Mouse (Mus musculus): ENCODE results near the gene Fkbp10. TPM values are rescaled to one million over a fixed set of nuclear protein-coding genes. Genes with fewer than 3 reads are reported as not detected.
A peak's percentile ranks its signal among the peaks of the same experiment; 100 is the strongest.

Fkbp10 gene
- polyA plus RNA-seq, 1 experiment from 2014 or later, result 38.7 TPM

GRCm38 (mm10) chr11:100462699-100463098 lies 47.2 kb downstream of the Fkbp10 start:
- no peaks in the 10 kb centered on the region for H3K9me3 ChIP-seq (ENCODE audit: control insufficient read depth, low read length)
- H3K4me2 ChIP-seq (replicated peaks; ENCODE audit: low read depth, low read length), result no peak overlapping the region
- ATAC-seq (ENCODE audit: low FRiP score) (no peak), DNase-seq (ENCODE audit: low spot score) (no peak)
- no peaks in the 10 kb centered on the region for H3K27me3 ChIP-seq (ENCODE audit: control insufficient read depth, insufficient read depth, low read length)
- H3K4me1 ChIP-seq (replicated peaks; ENCODE audit: control insufficient read depth, insufficient read depth, low read length), result no peaks in the 10 kb centered on the region
- H3K27ac ChIP-seq (ENCODE audit: low read depth, low read length), result no peak overlapping the region
- H3K36me3 ChIP-seq (ENCODE audit: control insufficient read depth, insufficient read depth, low read length), result no peaks in the 10 kb centered on the region
- no peak overlapping the region for H3K9ac ChIP-seq (ENCODE audit: low read depth, low read length)
- H3K4me3 ChIP-seq (ENCODE audit: low read depth, low read length), result no peak overlapping the region
- WGBS, result 91% methylated on average over 10 of the region's 10 CpGs

- no peaks in the 10 kb centered on the region for H3K4me1 ChIP-seq (replicated peaks; ENCODE audit: control insufficient read depth, insufficient read depth, low read length)
- H3K36me3 ChIP-seq (ENCODE audit: control insufficient read depth, insufficient read depth, low read length), result no peaks in the 10 kb centered on the region
- ATAC-seq (ENCODE audit: low FRiP score) (no peak), DNase-seq (ENCODE audit: low spot score) (no peak)
- no peak overlapping the region for H3K4me2 ChIP-seq (replicated peaks; ENCODE audit: low read depth, low read length)
- no peak overlapping the region for H3K9ac ChIP-seq (ENCODE audit: low read depth, low read length)
- H3K27me3 ChIP-seq (ENCODE audit: control insufficient read depth, insufficient read depth, low read length), result no peaks in the 10 kb centered on the region
- no peaks in the 10 kb centered on the region for H3K9me3 ChIP-seq (ENCODE audit: control insufficient read depth, low read length)
- H3K27ac ChIP-seq (ENCODE audit: low read depth, low read length), result no peak overlapping the region
- 97% methylated on average over 1 of the region's 1 CpGs for WGBS
- H3K4me3 ChIP-seq (ENCODE audit: low read depth, low read length), result no peak overlapping the region
Measured at GRCm38 (mm10) chr11:100465229-100465792, 49.8 kb downstream of the Fkbp10 start.

- Histone ChIP-seq H3K4me3 (ENCODE audit: low read depth, low read length) (no peak overlapping the region), H3K27me3 (ENCODE audit: control insufficient read depth, insufficient read depth, low read length) (no peaks in the 10 kb centered on the region), H3K27ac (ENCODE audit: low read depth, low read length) (no peak overlapping the region), H3K4me2 (replicated peaks; ENCODE audit: low read depth, low read length) (no peak overlapping the region), H3K36me3 (ENCODE audit: control insufficient read depth, insufficient read depth, low read length) (no peaks in the 10 kb centered on the region), H3K4me1 (replicated peaks; ENCODE audit: control insufficient read depth, insufficient read depth, low read length) (peaks cover under 1% of the 10 kb centered on the region), H3K9ac (ENCODE audit: low read depth, low read length) (no peak overlapping the region), H3K9me3 (ENCODE audit: control insufficient read depth, low read length) (no peaks in the 10 kb centered on the region)
- DNase-seq (ENCODE audit: low spot score) (no peak), ATAC-seq (ENCODE audit: low FRiP score) (no peak)
- WGBS, result 89% methylated on average over 1 of the region's 1 CpGs
Measured at GRCm38 (mm10) chr11:100465833-100466232, 50.3 kb downstream of the Fkbp10 start.

GRCm38 (mm10) chr11:100471352-100472196 lies 56.1 kb downstream of the Fkbp10 start:
- H3K9me3 ChIP-seq (ENCODE audit: control insufficient read depth, low read length), result no peaks in the 10 kb centered on the region
- DNase-seq (ENCODE audit: low spot score), result peak; percentile 45
- H3K9ac ChIP-seq (ENCODE audit: low read depth, low read length), result peak overlapping the region; percentile 84
- H3K4me1 ChIP-seq (replicated peaks; ENCODE audit: control insufficient read depth, insufficient read depth, low read length), result peaks cover 3% of the 10 kb centered on the region
- 0 out of 2 replicates have a peak, but pooled peaks cover 6% of the 10 kb centered on the region for H3K36me3 ChIP-seq (ENCODE audit: control insufficient read depth, insufficient read depth, low read length)
- H3K27ac ChIP-seq (ENCODE audit: low read depth, low read length), result peak overlapping the region; percentile 80
- H3K4me3 ChIP-seq (ENCODE audit: low read depth, low read length), result peak overlapping the region; percentile 84
- peak overlapping the region; percentile 88 for H3K4me2 ChIP-seq (replicated peaks; ENCODE audit: low read depth, low read length)
- WGBS, result 7% methylated on average over 30 of the region's 30 CpGs
- no peak for ATAC-seq (ENCODE audit: low FRiP score)
- H3K27me3 ChIP-seq (ENCODE audit: control insufficient read depth, insufficient read depth, low read length), result no peaks in the 10 kb centered on the region

GRCm38 (mm10) chr11:100472197-100472934 lies 56.9 kb downstream of the Fkbp10 start, which contains the start of gene Klhl11:
Gene Klhl11, minus strand, starts transcription at chr11:100472741.
- 1% methylated on average over 79 of the region's 83 CpGs for WGBS
- Histone ChIP-seq H3K36me3 (ENCODE audit: control insufficient read depth, insufficient read depth, low read length) (0 out of 2 replicates have a peak, but pooled peaks cover 9% of the 10 kb centered on the region), H3K27me3 (ENCODE audit: control insufficient read depth, insufficient read depth, low read length) (no peaks in the 10 kb centered on the region), H3K4me2 (replicated peaks; ENCODE audit: low read depth, low read length) (peak within 1 kb of the TSS; percentile 88), H3K4me3 (ENCODE audit: low read depth, low read length) (peak within 1 kb of the TSS; percentile 84), H3K9me3 (ENCODE audit: control insufficient read depth, low read length) (no peaks in the 10 kb centered on the region), H3K4me1 (replicated peaks; ENCODE audit: control insufficient read depth, insufficient read depth, low read length) (peaks cover 3% of the 10 kb centered on the region), H3K27ac (ENCODE audit: low read depth, low read length) (peak within 1 kb of the TSS; percentile 80), H3K9ac (ENCODE audit: low read depth, low read length) (peak within 1 kb of the TSS; percentile 84)
- DNase-seq (ENCODE audit: low spot score) (peak; percentile 96), ATAC-seq (ENCODE audit: low FRiP score) (peak; percentile 89)

- Histone ChIP-seq H3K36me3 (ENCODE audit: control insufficient read depth, insufficient read depth, low read length) (0 out of 2 replicates have a peak, but pooled peaks cover 9% of the 10 kb centered on the region), H3K27ac (ENCODE audit: low read depth, low read length) (no peak overlapping the region), H3K4me3 (ENCODE audit: low read depth, low read length) (peak overlapping the region; percentile 84; the same call in 1 of the 2 replicates), H3K9me3 (ENCODE audit: control insufficient read depth, low read length) (no peaks in the 10 kb centered on the region), H3K27me3 (ENCODE audit: control insufficient read depth, insufficient read depth, low read length) (no peaks in the 10 kb centered on the region), H3K4me1 (replicated peaks; ENCODE audit: control insufficient read depth, insufficient read depth, low read length) (peaks cover 3% of the 10 kb centered on the region), H3K9ac (ENCODE audit: low read depth, low read length) (no peak overlapping the region), H3K4me2 (replicated peaks; ENCODE audit: low read depth, low read length) (no peak overlapping the region)
- WGBS, result 27% methylated on average over 5 of the region's 5 CpGs
- ATAC-seq (ENCODE audit: low FRiP score) (no peak; the same call in 1 of the 2 replicates), DNase-seq (ENCODE audit: low spot score) (no peak)
Measured at GRCm38 (mm10) chr11:100472935-100473295, 57.4 kb downstream of the Fkbp10 start.

Other genes with a start within 250 kb of the Fkbp10 start
- gene Krt9, start 222.5 kb upstream of the Fkbp10 start, polyA plus RNA-seq (2014; fragmentation: Nextera tagmentation; extraction: Ambion mirVana), result not detected in 2 replicates
- gene Krt14, start 208.1 kb upstream of the Fkbp10 start, polyA plus RNA-seq (2014; fragmentation: Nextera tagmentation; extraction: Ambion mirVana), result 2.4 and 3.9 TPM in 2 replicates
- not detected in 2 replicates for gene Krt16, start 166.8 kb upstream of the Fkbp10 start, polyA plus RNA-seq (2014; fragmentation: Nextera tagmentation; extraction: Ambion mirVana)
- gene Krt17, start 154.7 kb upstream of the Fkbp10 start, polyA plus RNA-seq (2014; fragmentation: Nextera tagmentation; extraction: Ambion mirVana), result 0.22 and 0.25 TPM in 2 replicates
- not detected in 2 replicates for gene Krt42, start 145.8 kb upstream of the Fkbp10 start, polyA plus RNA-seq (2014; fragmentation: Nextera tagmentation; extraction: Ambion mirVana)
- 1,709 and 1,853 TPM in 2 replicates for gene Eif1, start 95.8 kb upstream of the Fkbp10 start, polyA plus RNA-seq (2014; fragmentation: Nextera tagmentation; extraction: Ambion mirVana)
- 1.1 TPM in 1 of 2 replicates, not detected in the other for gene Gast, start 81.3 kb upstream of the Fkbp10 start, polyA plus RNA-seq (2014; fragmentation: Nextera tagmentation; extraction: Ambion mirVana)
- 12.0 and 12.8 TPM in 2 replicates for gene Hap1, start 59.6 kb upstream of the Fkbp10 start, polyA plus RNA-seq (2014; fragmentation: Nextera tagmentation; extraction: Ambion mirVana)
- gene Jup, start 17.9 kb upstream of the Fkbp10 start, polyA plus RNA-seq (2014; fragmentation: Nextera tagmentation; extraction: Ambion mirVana), result 26.7 and 30.7 TPM in 2 replicates
- gene P3h4, start 861 bp upstream of the Fkbp10 start, polyA plus RNA-seq (2014; fragmentation: Nextera tagmentation; extraction: Ambion mirVana), result 19.6 and 22.9 TPM in 2 replicates
- gene Nt5c3b, start 26.1 kb downstream of the Fkbp10 start, polyA plus RNA-seq (2014; fragmentation: Nextera tagmentation; extraction: Ambion mirVana), result 92.6 and 96.0 TPM in 2 replicates
- 0.66 and 0.68 TPM in 2 replicates for gene Klhl10, start 26.2 kb downstream of the Fkbp10 start, polyA plus RNA-seq (2014; fragmentation: Nextera tagmentation; extraction: Ambion mirVana)
- 13.8 and 14.9 TPM in 2 replicates for gene Klhl11, start 57.0 kb downstream of the Fkbp10 start, polyA plus RNA-seq (2014; fragmentation: Nextera tagmentation; extraction: Ambion mirVana)
- gene Acly, start 112.3 kb downstream of the Fkbp10 start, polyA plus RNA-seq (2014; fragmentation: Nextera tagmentation; extraction: Ambion mirVana), result 259 and 306 TPM in 2 replicates
- 2.6 and 2.8 TPM in 2 replicates for gene Ttc25, start 129.9 kb downstream of the Fkbp10 start, polyA plus RNA-seq (2014; fragmentation: Nextera tagmentation; extraction: Ambion mirVana)
- 17.4 and 17.8 TPM in 2 replicates for gene Cnp, start 159.2 kb downstream of the Fkbp10 start, polyA plus RNA-seq (2014; fragmentation: Nextera tagmentation; extraction: Ambion mirVana)
- gene Nkiras2, start 203.5 kb downstream of the Fkbp10 start, polyA plus RNA-seq (2014; fragmentation: Nextera tagmentation; extraction: Ambion mirVana), result 108 and 109 TPM in 2 replicates
- 95.3 and 105 TPM in 2 replicates for gene Dnajc7, start 204.5 kb downstream of the Fkbp10 start, polyA plus RNA-seq (2014; fragmentation: Nextera tagmentation; extraction: Ambion mirVana)

Data from hindbrain, embryonic 11.5 days (tissue).